Mouse (Mus musculus) cerebellum, postnatal 14 days (tissue): Measurements from ENCODE around the gene Cpn1.
A peak's percentile ranks its signal among the peaks of the same experiment; 100 is the strongest.
"Not testable (repeated sequence)": the region's sequence is repeated elsewhere in the genome, so short reads cannot be mapped to it uniquely, and the experiment has no call there.

Experiments
- DNase-seq, 2 experiments: peaks; one replicate each; pipeline ENCODE4 v3.0.0; 2021; ENCODE audit warnings: mixed read lengths in 2 of 2

The Cpn1 gene

DNA sequence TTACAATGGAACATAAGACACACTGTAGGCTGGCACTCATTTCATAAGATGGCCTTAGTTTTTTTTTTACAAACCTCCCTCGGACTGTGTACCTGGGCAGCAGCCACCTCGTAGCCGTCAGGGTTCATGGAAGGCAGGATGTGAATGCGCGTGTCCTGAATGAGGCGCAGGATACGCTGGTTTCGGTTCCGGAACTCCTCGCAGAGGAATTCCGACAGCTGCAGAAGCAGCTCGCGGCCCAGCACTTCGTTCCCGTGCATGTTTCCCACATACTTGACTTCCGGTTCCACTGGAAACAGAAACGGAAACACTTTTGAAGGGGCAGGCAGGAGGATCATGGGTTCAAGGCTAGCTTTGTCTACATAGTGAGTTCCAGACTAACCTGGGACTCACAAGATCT is 5.6 kb downstream of the Cpn1 start:
- no peak for DNase-seq

DNA sequence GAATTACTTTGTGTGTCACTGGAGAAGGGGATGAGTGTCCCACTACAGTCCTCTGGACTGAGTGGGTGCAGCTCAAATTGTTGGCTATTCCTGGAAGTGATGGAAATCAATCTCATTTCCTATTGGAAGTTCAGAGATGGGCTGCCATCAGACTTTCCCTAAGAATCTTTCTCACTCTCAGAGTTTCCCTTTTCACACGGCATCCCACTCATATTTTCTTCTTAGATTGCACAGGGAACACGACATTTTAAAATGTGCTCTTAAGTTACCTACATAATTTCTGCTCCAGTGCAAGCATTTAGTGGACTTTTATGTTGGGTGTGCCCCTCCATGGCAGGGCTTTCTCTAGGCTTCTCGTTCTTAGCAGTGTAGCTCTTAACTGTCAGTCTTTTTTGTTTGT is 8.6 kb downstream of the Cpn1 start:
- no peak for DNase-seq

DNA sequence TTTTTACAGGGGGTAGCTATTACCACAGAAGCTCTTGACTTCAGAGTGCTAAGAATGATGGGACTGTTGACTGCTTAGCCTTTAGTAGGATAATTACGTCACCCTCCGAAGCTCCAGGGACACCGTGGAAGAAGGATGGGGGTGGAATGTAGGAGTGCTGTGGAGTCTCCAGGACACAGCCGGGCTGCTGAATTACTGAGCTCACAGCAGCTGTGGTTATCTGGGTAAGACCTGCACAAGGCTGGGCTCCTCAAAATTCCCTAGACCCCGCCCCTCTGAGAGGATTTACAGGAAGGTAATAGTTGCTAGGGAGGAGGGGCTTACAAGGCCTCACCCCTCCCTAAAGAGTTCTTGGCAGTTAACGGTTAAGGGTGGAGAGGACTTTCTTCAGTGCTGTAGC is 9.7 kb downstream of the Cpn1 start:
- DNase-seq = no peak

DNA sequence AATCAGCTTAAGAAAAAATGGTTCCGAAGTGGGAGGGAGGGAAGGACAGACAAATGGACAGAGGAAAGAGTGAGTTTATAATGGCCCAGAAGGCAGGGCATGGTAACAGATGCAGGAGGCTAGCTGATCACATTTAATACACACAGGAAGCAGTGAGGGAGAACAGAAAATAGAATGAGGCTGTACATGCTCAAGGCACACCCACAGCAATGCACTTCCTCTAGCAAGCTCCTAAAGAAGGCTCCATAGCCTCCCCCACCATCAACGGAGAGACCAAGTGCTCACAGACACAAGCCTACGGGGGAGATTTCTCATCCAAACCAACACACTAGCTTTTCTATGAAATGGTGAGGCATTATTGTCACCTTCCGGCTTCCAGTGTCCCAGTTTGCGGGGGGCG is 12.1 kb downstream of the Cpn1 start:
- no peak for DNase-seq

- DNase-seq = no peak
Observed at GRCm38 (mm10) chr19:43973711-43974110, 12.6 kb downstream of the Cpn1 start.

- DNase-seq = no peak
Observed at GRCm38 (mm10) chr19:43972129-43972528, 14.2 kb downstream of the Cpn1 start.

- no peak for DNase-seq
Observed at GRCm38 (mm10) chr19:43968436-43969026, 17.8 kb downstream of the Cpn1 start.

DNA sequence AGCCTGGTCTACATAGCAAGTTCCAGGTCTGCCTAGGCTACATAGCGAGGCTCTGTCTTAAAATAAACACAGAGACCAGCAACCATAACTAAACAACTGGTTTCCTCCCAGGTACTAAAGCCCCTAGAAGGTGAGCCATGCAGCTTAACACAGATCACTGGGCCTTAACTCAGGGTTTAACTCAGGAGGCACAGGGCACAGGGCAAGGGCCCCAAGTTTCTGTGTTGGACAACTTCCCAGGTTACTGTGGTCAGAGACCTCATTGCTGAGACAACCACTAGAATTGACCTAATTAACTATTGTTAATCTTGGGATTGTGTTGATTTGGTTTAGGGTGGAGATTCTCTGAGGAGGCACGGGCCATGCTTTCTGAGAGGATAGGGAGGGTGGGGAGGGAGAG is 19.9 kb downstream of the Cpn1 start:
- no peak for DNase-seq

DNA sequence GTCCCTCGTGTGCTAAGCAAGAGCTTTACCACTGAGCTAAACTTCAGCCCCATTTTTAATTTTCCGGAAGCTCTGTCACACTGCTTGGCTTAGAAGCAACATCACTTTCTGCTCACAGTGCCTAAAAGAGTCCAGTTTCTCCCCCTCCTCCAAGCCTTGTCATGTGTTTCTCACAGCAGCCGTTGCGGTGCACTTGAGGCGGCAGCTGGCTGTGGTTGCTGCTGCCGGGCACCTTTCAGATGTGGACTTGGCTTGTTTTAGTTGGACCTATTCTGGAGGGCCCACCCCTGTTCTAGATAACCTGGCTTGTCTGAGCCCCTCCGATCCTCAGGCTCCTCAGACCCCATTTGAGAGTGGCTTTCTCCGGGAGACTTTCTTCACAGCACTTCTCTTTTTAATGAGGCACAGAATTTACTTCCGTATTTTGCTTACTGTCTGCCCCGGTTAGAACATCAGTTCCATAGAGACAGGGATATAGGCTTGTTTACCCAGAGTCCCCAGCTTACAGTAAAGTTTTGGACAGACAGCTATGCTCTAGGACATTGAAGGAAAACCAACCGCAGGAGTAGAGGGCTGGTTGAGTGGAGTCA is 20.8 kb downstream of the Cpn1 start:
- no peak for DNase-seq

GRCm38 (mm10) chr19:43962795-43963194 is 23.6 kb downstream of the Cpn1 start:
- DNase-seq = no peak

- peak in 1 of 2 experiments; percentile 39 for DNase-seq
Observed at GRCm38 (mm10) chr19:43961185-43961584, 25.2 kb downstream of the Cpn1 start.

DNA sequence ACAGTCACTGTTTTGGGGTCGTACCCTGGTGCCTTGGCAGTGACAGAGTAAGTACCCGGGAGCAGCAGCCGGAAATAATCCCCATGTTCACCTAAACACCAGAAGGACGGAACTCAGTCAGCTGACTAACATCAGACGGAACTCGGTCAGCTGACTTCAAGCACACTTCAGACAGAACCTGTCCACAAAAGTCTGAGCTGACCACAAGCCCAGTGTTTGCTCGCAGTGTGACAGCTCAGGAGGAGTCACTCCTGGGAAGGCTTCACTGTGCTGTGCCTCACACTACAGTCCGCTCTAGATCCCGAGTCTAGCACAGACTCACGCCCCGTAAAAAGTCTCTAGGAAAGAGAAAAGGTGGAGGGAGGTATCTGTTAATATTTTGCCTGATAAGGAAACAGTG is 26.3 kb downstream of the Cpn1 start:
- no peak for DNase-seq

DNA sequence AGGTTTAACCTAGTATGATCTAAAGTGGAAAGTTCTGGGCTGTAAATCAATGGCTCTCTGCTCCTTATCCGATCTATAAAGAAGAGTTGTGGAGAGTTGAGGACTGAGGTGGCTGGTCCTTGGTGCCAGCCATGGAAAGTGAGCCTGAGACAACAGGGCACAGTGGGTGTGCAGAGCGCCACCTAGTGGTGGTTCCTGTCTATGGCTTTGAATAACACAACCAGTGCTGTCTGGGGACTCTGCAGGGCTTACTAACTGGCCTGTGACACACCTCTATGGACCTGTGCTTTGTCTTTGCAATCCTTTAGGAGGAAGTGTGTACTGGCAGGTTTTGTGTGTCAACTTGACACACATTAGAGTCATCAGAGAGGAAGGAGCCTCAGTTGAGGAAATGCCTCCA is 27.2 kb downstream of the Cpn1 start:
- peak; percentile 73 to 77 for DNase-seq

- no peak for DNase-seq
Observed at GRCm38 (mm10) chr19:43957881-43958280, 28.5 kb downstream of the Cpn1 start.

DNA sequence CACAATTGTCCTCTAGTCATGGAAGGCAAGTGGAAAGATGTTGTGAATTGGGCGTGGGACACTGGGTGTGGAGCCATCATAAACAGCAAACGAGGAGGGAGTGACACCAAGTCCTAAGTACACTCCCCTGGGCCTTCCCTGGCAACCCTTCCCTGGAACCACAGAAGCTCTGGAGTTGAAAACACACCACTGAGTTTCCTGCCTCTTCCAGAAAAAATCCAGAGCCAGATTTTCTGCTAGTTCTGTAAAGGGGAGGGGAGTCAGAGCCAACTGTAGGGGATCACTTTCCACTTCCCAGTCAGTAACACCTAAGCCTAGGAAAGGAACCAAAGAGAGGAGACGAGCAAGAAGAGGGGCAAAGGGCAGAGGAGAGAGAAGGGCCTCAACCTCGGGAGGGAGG is 29.0 kb downstream of the Cpn1 start:
- no peak for DNase-seq

DNA sequence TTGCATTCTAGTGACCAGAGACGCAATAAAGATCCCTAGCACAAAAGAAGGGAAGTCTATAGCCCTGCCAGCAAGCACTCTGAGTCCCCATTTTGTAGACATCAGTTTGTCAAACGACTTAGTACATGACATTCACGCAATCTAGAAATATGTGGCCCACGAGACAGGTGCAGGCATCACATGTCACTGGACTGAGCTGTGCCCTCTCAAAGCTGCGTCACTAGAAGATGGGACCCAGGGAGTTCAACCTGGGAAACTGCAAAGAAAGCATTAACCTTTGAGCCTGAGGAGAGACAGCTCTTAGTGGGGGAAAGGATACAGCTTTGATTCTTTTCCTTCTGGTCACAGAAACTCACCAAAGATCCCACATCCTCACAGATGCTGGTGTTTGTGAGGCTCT is 31.1 kb downstream of the Cpn1 start:
- DNase-seq = no peak

DNA sequence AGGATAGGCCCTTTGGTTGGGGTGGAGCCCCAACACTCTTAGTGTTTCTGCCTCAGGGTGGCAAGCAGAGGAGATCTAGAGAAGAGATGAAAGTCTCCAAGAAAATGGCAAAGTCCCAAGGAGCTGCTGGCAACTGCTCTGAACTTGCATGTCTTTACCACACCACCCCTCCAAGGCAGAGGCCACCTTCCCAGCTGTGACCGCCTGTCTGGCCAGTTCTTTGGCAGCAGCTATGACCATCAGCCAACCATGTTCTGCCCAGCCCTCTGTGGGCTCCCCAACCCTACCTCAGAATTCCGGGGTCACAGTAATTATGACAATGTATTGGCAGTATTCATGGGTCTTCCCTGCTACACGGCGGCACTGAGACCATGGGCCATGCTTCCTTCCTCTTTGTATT is 31.5 kb downstream of the Cpn1 start:
- DNase-seq = no peak

DNA sequence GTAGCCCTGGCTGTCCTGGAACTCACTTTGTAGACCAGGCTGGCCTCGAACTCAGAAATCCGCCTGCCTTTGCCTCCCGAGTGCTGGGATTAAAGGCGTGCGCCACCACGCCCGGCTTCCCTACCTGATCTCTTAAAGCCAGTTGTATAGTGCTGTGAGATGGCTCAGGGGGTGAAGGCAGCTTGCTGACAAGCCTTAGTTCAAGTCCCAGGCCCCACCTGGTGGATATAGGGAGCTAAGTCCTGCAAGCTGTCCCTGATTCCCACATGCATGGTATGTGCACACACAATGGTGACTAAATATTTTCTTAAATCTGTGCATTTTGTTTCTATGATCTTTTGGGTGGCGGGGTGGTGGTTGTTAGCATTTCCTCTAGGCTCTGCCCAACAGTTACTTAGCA is 33.4 kb downstream of the Cpn1 start:
- not testable (repeated sequence) for DNase-seq

DNA sequence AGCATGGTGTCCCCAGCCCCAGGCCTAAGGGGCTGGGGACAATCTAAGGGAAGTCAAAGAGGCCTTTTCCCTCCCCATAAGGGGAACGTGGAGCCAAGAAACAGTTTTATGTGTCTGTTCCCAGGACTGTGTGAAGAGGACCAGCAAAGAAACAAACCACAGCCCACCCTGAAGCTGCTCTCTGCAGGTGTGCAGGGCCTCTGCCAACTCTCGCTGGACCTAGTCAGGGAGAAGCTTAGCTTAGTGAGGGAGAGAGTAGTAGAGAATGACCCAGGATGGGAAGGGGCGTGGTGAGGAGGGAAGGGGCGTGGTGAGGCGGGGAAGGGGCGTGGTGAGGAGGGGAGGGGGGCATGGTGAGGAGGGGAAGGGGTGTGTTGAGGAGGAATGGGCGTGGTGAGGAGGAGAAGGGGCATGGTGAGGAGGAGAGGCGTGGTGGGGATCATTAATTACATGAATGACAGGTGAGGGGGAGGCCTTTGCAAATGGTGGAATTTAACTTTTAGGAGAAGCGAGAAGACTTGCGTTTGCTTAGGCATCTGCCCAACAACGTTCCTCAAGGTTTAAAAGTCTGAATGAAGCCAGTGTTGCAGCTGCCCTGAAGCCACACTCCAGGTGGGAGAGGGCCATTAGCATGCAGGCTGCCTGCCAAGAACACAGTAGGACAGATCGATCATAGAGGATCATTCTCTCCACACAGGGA is 37.1 kb downstream of the Cpn1 start:
- no peak for DNase-seq

DNA sequence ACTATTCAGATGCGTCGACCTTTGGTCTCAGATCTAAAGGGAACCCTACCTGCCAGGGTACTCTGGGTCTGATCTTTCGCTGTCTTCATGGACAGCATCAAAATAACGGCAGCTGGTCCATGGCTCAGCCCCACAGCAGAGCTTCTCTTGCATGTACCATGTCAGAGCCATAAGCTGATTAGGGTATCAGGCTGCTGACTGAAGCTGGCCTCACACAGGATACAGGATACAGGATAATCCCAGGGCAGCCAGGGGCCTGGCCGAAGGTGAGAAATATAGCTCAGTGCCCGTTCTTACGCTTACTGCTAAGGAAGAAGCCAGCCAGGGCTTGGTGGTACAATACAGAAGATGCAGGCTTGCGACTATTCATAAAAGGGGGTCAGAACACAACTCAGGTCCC is 41.8 kb downstream of the Cpn1 start:
- DNase-seq = no peak

DNA sequence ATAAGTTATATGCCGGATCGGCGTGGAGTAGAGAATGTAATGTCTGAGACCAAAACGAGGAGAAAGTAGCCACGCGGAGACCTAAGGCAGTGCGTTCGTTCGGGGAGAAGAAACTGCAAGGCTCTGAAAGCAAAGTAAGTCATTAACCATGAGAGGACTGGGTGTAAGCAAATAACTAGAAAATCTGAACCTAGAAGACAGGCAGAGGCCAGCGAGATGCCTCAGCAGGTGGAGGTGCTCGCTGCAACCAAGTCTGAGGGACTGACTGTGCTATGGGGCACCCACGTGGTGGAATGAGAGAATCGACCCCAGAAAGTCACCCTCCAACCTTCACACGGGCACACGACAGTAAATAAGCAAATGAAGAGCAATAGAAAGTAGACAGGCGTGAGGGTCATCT is 43.3 kb downstream of the Cpn1 start:
- no peak for DNase-seq

GRCm38 (mm10) chr19:43939769-43940689 is 46.3 kb downstream of the Cpn1 start, which contains the start of gene Dnmbp:
Gene Dnmbp, minus strand, starts transcription at chr19:43940191.
- peak; percentile 92 to 94 for DNase-seq

- no peak for DNase-seq
Observed at GRCm38 (mm10) chr19:43939171-43939768, 47.1 kb downstream of the Cpn1 start.
